Mouse (Mus musculus) central nervous system, embryonic 14 days (tissue): ENCODE results near the gene Arf3. TPM values are rescaled to one million over a fixed set of nuclear protein-coding genes. Genes with fewer than 3 reads are reported as not detected.

ENCODE experiments used
- polyA plus RNA-seq: library from polyadenylated mRNA; depleted of rRNA; stranded (reverse); fragments of >200 nt; gene quantifications from 2 replicates; pipeline ENCODE4 v1.2.3, GENCODE M21; 2012; rRNA removed

Arf3 gene
- polyA plus RNA-seq, result 99.4 and 113 TPM in 2 replicates

GRCm38 (mm10) chr15:98762670-98763529 is at the start of gene Arf3:
Gene Arf3 (minus strand): TSS chr15:98763214.

GRCm38 (mm10) chr15:98809390-98809789 is 46.4 kb upstream of the Arf3 start, which contains the start of gene Ddn:
Gene Ddn (minus strand): TSS chr15:98809490.

GRCm38 (mm10) chr15:98789661-98790535 is 26.9 kb upstream of the Arf3 start, which contains the start of gene Wnt1:
Gene Wnt1 (plus strand): TSS chr15:98789857.

GRCm38 (mm10) chr15:98777762-98778161 is 14.7 kb upstream of the Arf3 start, which contains the start of gene Wnt10b:
Gene Wnt10b (minus strand): TSS chr15:98778150.

GRCm38 (mm10) chr15:98727443-98728321 is 35.3 kb downstream of the Arf3 start, which contains the start of gene Fkbp11:
Gene Fkbp11 (minus strand): TSS chr15:98728198.

GRCm38 (mm10) chr15:98707766-98708372 is 55.1 kb downstream of the Arf3 start, which contains the start of gene Ccdc65:
Gene Ccdc65 (plus strand): TSS chr15:98708207.

Other genes starting within 250 kb of the Arf3 start
- gene Kansl2, start 228.9 kb downstream of the Arf3 start, polyA plus RNA-seq, result 117 and 125 TPM in 2 replicates
- 22.8 and 23.3 TPM in 2 replicates for gene Ccnt1, start 192.3 kb downstream of the Arf3 start, polyA plus RNA-seq
- gene 4930415O20Rik, start 192.2 kb downstream of the Arf3 start, polyA plus RNA-seq, result 0.26 TPM in 1 of 2 replicates, not detected in the other
- 46.7 and 54.8 TPM in 2 replicates for gene Adcy6, start 153.1 kb downstream of the Arf3 start, polyA plus RNA-seq
- gene Cacnb3, start 132.4 kb downstream of the Arf3 start, polyA plus RNA-seq, result 230 and 233 TPM in 2 replicates
- gene Ddx23, start 100.3 kb downstream of the Arf3 start, polyA plus RNA-seq, result 53.2 and 54.3 TPM in 2 replicates
- 13.4 and 16.2 TPM in 2 replicates for gene Rnd1, start 85.8 kb downstream of the Arf3 start, polyA plus RNA-seq
- 2.3 and 2.6 TPM in 2 replicates for gene Ccdc65, start 55.0 kb downstream of the Arf3 start, polyA plus RNA-seq
- 6.5 and 15.6 TPM in 2 replicates for gene Fkbp11, start 35.0 kb downstream of the Arf3 start, polyA plus RNA-seq
- 0.76 and 3.2 TPM in 2 replicates for gene Wnt10b, start 14.9 kb upstream of the Arf3 start, polyA plus RNA-seq
- gene Wnt1, start 26.6 kb upstream of the Arf3 start, polyA plus RNA-seq, result 1.4 and 1.5 TPM in 2 replicates
- gene Ddn, start 46.3 kb upstream of the Arf3 start, polyA plus RNA-seq, result 1.6 and 1.8 TPM in 2 replicates
- gene Prkag1, start 68.3 kb upstream of the Arf3 start, polyA plus RNA-seq, result 82.9 and 88.6 TPM in 2 replicates
- 28.4 and 31.1 TPM in 2 replicates for gene Kmt2d, start 108.0 kb upstream of the Arf3 start, polyA plus RNA-seq
- gene Rhebl1, start 131.3 kb upstream of the Arf3 start, polyA plus RNA-seq, result 31.8 and 35.6 TPM in 2 replicates
- gene Dhh, start 135.3 kb upstream of the Arf3 start, polyA plus RNA-seq, result 0.82 and 1.7 TPM in 2 replicates
- 97.9 and 103 TPM in 2 replicates for gene Lmbr1l, start 155.0 kb upstream of the Arf3 start, polyA plus RNA-seq
- gene Tuba1b, start 171.4 kb upstream of the Arf3 start, polyA plus RNA-seq, result 1,826 and 1,827 TPM in 2 replicates
- gene Gm49450, start 190.3 kb upstream of the Arf3 start, polyA plus RNA-seq, result 31.7 and 40.2 TPM in 2 replicates
- gene Tuba1a, start 190.5 kb upstream of the Arf3 start, polyA plus RNA-seq, result 9,064 and 9,831 TPM in 2 replicates